Mouse (Mus musculus): ENCODE results near the gene Ppil4. TPM values are rescaled to one million over a fixed set of nuclear protein-coding genes. Genes with fewer than 3 reads are reported as not detected.

The Ppil4 gene
- polyA plus RNA-seq, 1 experiment from 2014 or later: 44.3 TPM

DNA sequence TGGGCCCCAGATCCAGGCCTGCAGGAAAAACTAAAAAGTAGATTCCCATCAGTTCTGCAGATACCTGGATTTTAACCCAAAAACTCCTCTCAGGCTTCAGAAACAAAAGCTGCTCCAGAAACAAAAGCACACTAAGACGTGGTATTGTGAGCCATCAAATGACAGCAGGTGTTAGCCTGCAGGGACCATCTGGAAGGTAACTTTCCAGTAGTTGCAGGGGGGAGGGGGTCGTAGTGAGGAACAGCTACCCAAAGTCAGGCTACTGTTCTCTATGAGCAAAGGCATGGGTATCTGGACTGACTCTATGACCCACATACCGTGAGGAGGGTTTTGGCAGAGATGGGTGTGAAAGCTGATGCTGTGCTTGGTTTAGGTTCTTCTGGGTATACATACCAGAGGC lies 48.1 kb downstream of the Ppil4 start:
- Histone ChIP-seq H3K9me3 (ENCODE audit: control insufficient read depth, low read length) (no peaks in the 10 kb centered on the region), H3K4me1 (replicated peaks; ENCODE audit: control insufficient read depth, insufficient read depth, low read length) (no peaks in the 10 kb centered on the region), H3K27me3 (replicated peaks; ENCODE audit: control insufficient read depth, insufficient read depth, low read length) (no peaks in the 10 kb centered on the region; the same call in 1 of the 2 replicates), H3K9ac (ENCODE audit: low read depth, low read length) (no peak overlapping the region), H3K27ac (ENCODE audit: low read depth, low read length) (no peak overlapping the region), H3K4me3 (ENCODE audit: low read depth, low read length) (no peak overlapping the region), H3K4me2 (no peak overlapping the region), H3K36me3 (ENCODE audit: control insufficient read depth, insufficient read depth, low read length) (no peaks in the 10 kb centered on the region)
- no peak for ATAC-seq (replicated peaks; ENCODE audit: low FRiP score)
- DNase-seq (ENCODE audit: low spot score): no peak
- 69% methylated on average over 3 of the region's 3 CpGs for WGBS

- no peaks in the 10 kb centered on the region for H3K9me3 ChIP-seq (ENCODE audit: control insufficient read depth, low read length)
- no peaks in the 10 kb centered on the region; the same call in 1 of the 2 replicates for H3K27me3 ChIP-seq (replicated peaks; ENCODE audit: control insufficient read depth, insufficient read depth, low read length)
- H3K4me1 ChIP-seq (replicated peaks; ENCODE audit: control insufficient read depth, insufficient read depth, low read length): no peaks in the 10 kb centered on the region
- DNase-seq (ENCODE audit: low spot score): no peak
- H3K27ac ChIP-seq (ENCODE audit: low read depth, low read length): no peak overlapping the region
- H3K9ac ChIP-seq (ENCODE audit: low read depth, low read length): no peak overlapping the region
- 24% methylated on average over 14 of the region's 14 CpGs for WGBS
- no peak overlapping the region for H3K4me3 ChIP-seq (ENCODE audit: low read depth, low read length)
- no peak for ATAC-seq (replicated peaks; ENCODE audit: low FRiP score)
- H3K36me3 ChIP-seq (ENCODE audit: control insufficient read depth, insufficient read depth, low read length): no peaks in the 10 kb centered on the region
- peak overlapping the region; percentile 37 for H3K4me2 ChIP-seq
These were observed 48.9 kb downstream of the Ppil4 start for GRCm38 (mm10) chr10:7841571-7842080.

DNA sequence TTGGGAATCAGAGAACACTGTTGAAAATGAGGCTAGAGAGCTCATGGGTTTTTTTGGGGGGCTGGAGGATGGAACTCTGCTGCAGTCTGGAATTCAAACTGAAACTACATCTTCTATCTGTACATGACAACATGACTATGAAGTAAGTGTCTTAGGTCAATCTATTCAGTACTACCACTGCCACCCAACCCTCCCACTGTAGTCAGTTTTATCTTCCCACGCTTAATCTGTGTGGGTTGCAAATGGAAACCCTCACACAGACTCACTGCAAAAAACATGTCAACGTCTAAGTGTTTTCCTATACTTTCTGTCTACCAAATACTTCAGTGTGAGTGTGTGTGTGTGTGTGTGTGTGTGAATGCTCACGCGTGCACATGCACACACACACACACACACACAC lies 50.5 kb downstream of the Ppil4 start:
- no peaks in the 10 kb centered on the region for H3K4me1 ChIP-seq (replicated peaks; ENCODE audit: control insufficient read depth, insufficient read depth, low read length)

GRCm38 (mm10) chr10:7844161-7844560 lies 51.5 kb downstream of the Ppil4 start:
- H3K36me3 ChIP-seq (ENCODE audit: control insufficient read depth, insufficient read depth, low read length): no peaks in the 10 kb centered on the region
- DNase-seq (ENCODE audit: low spot score) (no peak), ATAC-seq (replicated peaks; ENCODE audit: low FRiP score) (no peak)
- no peak overlapping the region for H3K4me3 ChIP-seq (ENCODE audit: low read depth, low read length)
- H3K27ac ChIP-seq (ENCODE audit: low read depth, low read length): no peak overlapping the region
- H3K27me3 ChIP-seq (replicated peaks; ENCODE audit: control insufficient read depth, insufficient read depth, low read length): no peaks in the 10 kb centered on the region; the same call in 1 of the 2 replicates
- H3K4me1 ChIP-seq (replicated peaks; ENCODE audit: control insufficient read depth, insufficient read depth, low read length): no peaks in the 10 kb centered on the region
- H3K9ac ChIP-seq (ENCODE audit: low read depth, low read length): no peak overlapping the region
- WGBS: 60% methylated on average over 4 of the region's 4 CpGs
- H3K4me2 ChIP-seq: no peak overlapping the region
- H3K9me3 ChIP-seq (ENCODE audit: control insufficient read depth, low read length): no peaks in the 10 kb centered on the region

More for the DNA sequence above, 50.5 kb downstream of the Ppil4 start:
- H3K27me3 ChIP-seq (replicated peaks; ENCODE audit: control insufficient read depth, insufficient read depth, low read length): no peaks in the 10 kb centered on the region; the same call in 1 of the 2 replicates
- H3K4me3 ChIP-seq (ENCODE audit: low read depth, low read length): no peak overlapping the region
- no peak overlapping the region for H3K27ac ChIP-seq (ENCODE audit: low read depth, low read length)
- H3K9ac ChIP-seq (ENCODE audit: low read depth, low read length): no peak overlapping the region
- WGBS: 76% methylated on average over 4 of the region's 4 CpGs
- H3K9me3 ChIP-seq (ENCODE audit: control insufficient read depth, low read length): no peaks in the 10 kb centered on the region
- no peak for DNase-seq (ENCODE audit: low spot score)
- ATAC-seq (replicated peaks; ENCODE audit: low FRiP score): no peak
- H3K36me3 ChIP-seq (ENCODE audit: control insufficient read depth, insufficient read depth, low read length): no peaks in the 10 kb centered on the region
- H3K4me2 ChIP-seq: no peak overlapping the region

DNA sequence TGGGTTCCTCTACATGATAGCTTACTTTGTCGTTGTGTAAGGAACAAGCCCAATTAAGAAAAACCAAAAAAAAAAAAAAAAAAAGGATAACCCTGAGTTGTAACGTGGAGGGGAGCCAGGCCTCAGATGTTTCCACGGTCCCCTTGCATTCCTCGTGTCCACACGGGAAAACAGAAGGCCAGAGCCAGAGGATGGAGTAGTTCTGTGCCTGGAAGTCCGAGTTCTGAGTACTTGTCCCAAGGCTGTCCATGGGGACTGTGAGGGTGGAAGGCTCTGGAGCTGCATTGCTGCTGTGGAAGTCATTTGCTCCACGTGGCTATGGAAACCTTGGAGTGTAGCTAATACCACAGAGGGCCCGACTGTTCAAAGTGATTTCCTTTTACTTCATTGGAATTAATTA lies 52.4 kb downstream of the Ppil4 start:
- Histone ChIP-seq H3K9me3 (ENCODE audit: control insufficient read depth, low read length) (no peaks in the 10 kb centered on the region), H3K9ac (ENCODE audit: low read depth, low read length) (no peak overlapping the region), H3K4me1 (replicated peaks; ENCODE audit: control insufficient read depth, insufficient read depth, low read length) (no peaks in the 10 kb centered on the region), H3K4me3 (ENCODE audit: low read depth, low read length) (no peak overlapping the region), H3K4me2 (no peak overlapping the region), H3K27ac (ENCODE audit: low read depth, low read length) (no peak overlapping the region), H3K27me3 (replicated peaks; ENCODE audit: control insufficient read depth, insufficient read depth, low read length) (no peaks in the 10 kb centered on the region; the same call in 1 of the 2 replicates), H3K36me3 (ENCODE audit: control insufficient read depth, insufficient read depth, low read length) (no peaks in the 10 kb centered on the region)
- ATAC-seq (replicated peaks; ENCODE audit: low FRiP score) (no peak), DNase-seq (ENCODE audit: low spot score) (no peak)
- WGBS: 74% methylated on average over 8 of the region's 8 CpGs

- H3K27me3 ChIP-seq (replicated peaks; ENCODE audit: control insufficient read depth, insufficient read depth, low read length): no peaks in the 10 kb centered on the region; the same call in 1 of the 2 replicates
- 83% methylated on average over 4 of the region's 4 CpGs for WGBS
- H3K4me2 ChIP-seq: no peak overlapping the region
- no peak overlapping the region for H3K9ac ChIP-seq (ENCODE audit: low read depth, low read length)
- no peak overlapping the region for H3K27ac ChIP-seq (ENCODE audit: low read depth, low read length)
- ATAC-seq (replicated peaks; ENCODE audit: low FRiP score): no peak
- no peaks in the 10 kb centered on the region for H3K36me3 ChIP-seq (ENCODE audit: control insufficient read depth, insufficient read depth, low read length)
- no peak for DNase-seq (ENCODE audit: low spot score)
- no peak overlapping the region for H3K4me3 ChIP-seq (ENCODE audit: low read depth, low read length)
- H3K4me1 ChIP-seq (replicated peaks; ENCODE audit: control insufficient read depth, insufficient read depth, low read length): no peaks in the 10 kb centered on the region
- no peaks in the 10 kb centered on the region for H3K9me3 ChIP-seq (ENCODE audit: control insufficient read depth, low read length)
These were observed 53.3 kb downstream of the Ppil4 start for GRCm38 (mm10) chr10:7845991-7846390.

- Histone ChIP-seq H3K4me3 (ENCODE audit: low read depth, low read length) (no peak overlapping the region), H3K4me2 (no peak overlapping the region), H3K9me3 (ENCODE audit: control insufficient read depth, low read length) (no peaks in the 10 kb centered on the region), H3K9ac (ENCODE audit: low read depth, low read length) (no peak overlapping the region), H3K36me3 (ENCODE audit: control insufficient read depth, insufficient read depth, low read length) (no peaks in the 10 kb centered on the region), H3K27ac (ENCODE audit: low read depth, low read length) (no peak overlapping the region), H3K4me1 (replicated peaks; ENCODE audit: control insufficient read depth, insufficient read depth, low read length) (no peaks in the 10 kb centered on the region), H3K27me3 (replicated peaks; ENCODE audit: control insufficient read depth, insufficient read depth, low read length) (no peaks in the 10 kb centered on the region; the same call in 1 of the 2 replicates)
- 63% methylated on average over 2 of the region's 2 CpGs for WGBS
- ATAC-seq (replicated peaks; ENCODE audit: low FRiP score): no peak
- no peak for DNase-seq (ENCODE audit: low spot score)
These were observed 54.5 kb downstream of the Ppil4 start for GRCm38 (mm10) chr10:7847166-7847605.

DNA sequence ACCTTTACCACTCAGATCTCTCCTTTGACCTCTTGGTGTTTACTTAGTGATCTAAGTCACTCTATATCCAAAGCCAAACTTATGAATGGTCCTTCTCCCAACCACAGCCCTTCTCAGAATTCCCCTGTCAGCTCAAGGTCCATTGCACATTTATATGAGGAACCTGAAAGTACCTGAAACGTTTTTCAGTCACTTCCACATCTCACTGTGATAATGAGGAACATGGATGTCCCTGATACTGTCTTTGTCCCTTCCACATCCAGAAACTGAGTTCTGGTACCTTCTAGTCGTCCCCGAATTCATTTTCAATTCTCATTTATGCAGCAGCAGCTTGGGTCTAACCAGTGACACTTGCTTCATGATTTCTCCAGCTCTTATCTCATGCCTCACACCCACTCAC lies 59.2 kb downstream of the Ppil4 start:
- no peak for DNase-seq (ENCODE audit: low spot score)
- WGBS: 63% methylated on average over 3 of the region's 3 CpGs
- H3K4me2 ChIP-seq: no peak overlapping the region
- no peak overlapping the region for H3K27ac ChIP-seq (ENCODE audit: low read depth, low read length)
- H3K9ac ChIP-seq (ENCODE audit: low read depth, low read length): no peak overlapping the region
- H3K27me3 ChIP-seq (replicated peaks; ENCODE audit: control insufficient read depth, insufficient read depth, low read length): no peaks in the 10 kb centered on the region
- no peak overlapping the region for H3K4me3 ChIP-seq (ENCODE audit: low read depth, low read length)
- H3K9me3 ChIP-seq (ENCODE audit: control insufficient read depth, low read length): no peaks in the 10 kb centered on the region
- no peaks in the 10 kb centered on the region for H3K36me3 ChIP-seq (ENCODE audit: control insufficient read depth, insufficient read depth, low read length)
- no peak for ATAC-seq (replicated peaks; ENCODE audit: low FRiP score)
- H3K4me1 ChIP-seq (replicated peaks; ENCODE audit: control insufficient read depth, insufficient read depth, low read length): no peaks in the 10 kb centered on the region

DNA sequence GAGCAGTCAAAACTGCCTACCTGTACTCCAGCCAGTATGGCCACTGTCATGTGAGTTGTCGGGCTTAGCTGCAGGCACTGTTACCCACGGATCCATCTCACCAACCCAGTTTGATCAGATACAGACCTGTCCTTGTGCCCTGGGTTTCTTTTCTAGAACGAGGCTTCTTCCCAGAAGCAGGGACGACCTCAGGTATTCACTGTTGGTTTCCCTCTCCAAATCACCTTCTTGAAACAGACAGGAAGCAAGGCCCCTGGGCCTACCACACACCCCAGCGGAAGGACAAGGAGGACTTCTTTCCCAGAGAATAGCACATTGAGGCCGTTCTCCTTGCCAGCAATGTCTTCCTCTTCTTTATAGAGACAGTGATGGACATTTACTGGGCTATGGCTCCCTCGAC lies 67.8 kb downstream of the Ppil4 start:
- Histone ChIP-seq H3K27ac (ENCODE audit: low read depth, low read length) (no peak overlapping the region), H3K27me3 (replicated peaks; ENCODE audit: control insufficient read depth, insufficient read depth, low read length) (no peaks in the 10 kb centered on the region), H3K9ac (ENCODE audit: low read depth, low read length) (no peak overlapping the region), H3K4me1 (replicated peaks; ENCODE audit: control insufficient read depth, insufficient read depth, low read length) (no peaks in the 10 kb centered on the region), H3K4me2 (no peak overlapping the region), H3K36me3 (ENCODE audit: control insufficient read depth, insufficient read depth, low read length) (no peaks in the 10 kb centered on the region), H3K4me3 (ENCODE audit: low read depth, low read length) (no peak overlapping the region), H3K9me3 (ENCODE audit: control insufficient read depth, low read length) (no peaks in the 10 kb centered on the region)
- WGBS: 77% methylated on average over 7 of the region's 7 CpGs
- ATAC-seq (replicated peaks; ENCODE audit: low FRiP score): no peak
- no peak for DNase-seq (ENCODE audit: low spot score)

Data from liver, embryonic 11.5 days (tissue).